Mouse (Mus musculus) spleen, postnatal 10 days (tissue): ENCODE data around the gene Atp2b4.

Experiments
- DNase-seq, 2 experiments: peaks; one replicate each; pipeline ENCODE4 v3.0.0; 2021 to 2022; ENCODE audit warnings: low spot score in 2 of 2

Atp2b4 gene

GRCm38 (mm10) chr1:133656811-133657210 lies 144.0 kb downstream of the Atp2b4 start:
- DNase-seq: no peak

- DNase-seq: no peak
These were observed 147.8 kb downstream of the Atp2b4 start for GRCm38 (mm10) chr1:133653033-133653432.

- DNase-seq: no peak
These were observed 150.4 kb downstream of the Atp2b4 start for GRCm38 (mm10) chr1:133650288-133651055.
